Mouse (Mus musculus): Measurements from ENCODE around the gene Pcyt1a.

DNA sequence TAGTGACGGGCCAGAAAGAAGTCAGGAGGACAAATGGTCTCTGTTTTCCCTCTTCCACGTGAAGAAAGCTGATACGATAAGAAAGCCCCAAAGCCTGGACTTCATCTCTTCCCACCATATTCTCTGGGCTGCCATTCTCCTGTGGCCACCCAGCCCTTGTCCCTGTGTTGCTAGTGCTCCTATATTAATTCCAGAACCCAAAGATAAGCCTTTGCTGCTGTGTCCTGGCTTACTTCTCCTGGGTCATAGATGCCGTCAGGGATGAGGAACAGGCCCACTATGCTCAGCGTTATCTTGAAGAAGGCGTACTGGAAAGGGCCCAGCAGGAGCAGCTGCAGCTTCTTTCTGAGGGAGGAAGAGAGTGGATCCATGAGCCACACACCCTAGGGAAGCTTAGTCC, 46.6 kb downstream of the Pcyt1a start:
- TF ChIP-seq POLR2A (IDR thresholded peaks at IDR 0.05; ENCODE audit: extremely low read depth, insufficient read depth, low read length) (no peak), CTCF (IDR thresholded peaks at IDR 0.05; ENCODE audit: low read depth, low read length) (no peak)

All from liver, adult 2 months (tissue).